Mouse (Mus musculus) cerebellum, postnatal 36 days (tissue): ENCODE results near the gene Ttc30b.
A peak's percentile ranks its signal among the peaks of the same experiment; 100 is the strongest.
"Not testable (repeated sequence)": the region's sequence is repeated elsewhere in the genome, so short reads cannot be mapped to it uniquely, and the experiment has no call there.

Experiments
- DNase-seq, 2 experiments: peaks; one replicate each; pipeline ENCODE4 v3.0.0; 2021 to 2022; ENCODE audit warnings: mixed read lengths in 2 of 2

The Ttc30b gene

GRCm38 (mm10) chr2:75938117-75939063 lies at the start of gene Ttc30b:
TSS of gene Ttc30b (minus strand) at chr2:75938585.
- DNase-seq, result peak; percentile 74 to 86

GRCm38 (mm10) chr2:75987739-75988138 lies 49.4 kb upstream of the Ttc30b start:
- DNase-seq, result no peak

- peak; percentile 60 to 66 for DNase-seq
Observed at GRCm38 (mm10) chr2:75985124-75985523, 46.7 kb upstream of the Ttc30b start.

- DNase-seq, result no peak
Observed at GRCm38 (mm10) chr2:75983847-75984246, 45.5 kb upstream of the Ttc30b start.

- no peak for DNase-seq
Observed at GRCm38 (mm10) chr2:75983091-75983490, 44.7 kb upstream of the Ttc30b start.

- no peak for DNase-seq
Observed at GRCm38 (mm10) chr2:75982626-75983025, 44.2 kb upstream of the Ttc30b start.

- peak; percentile 68 to 79 for DNase-seq
Observed at GRCm38 (mm10) chr2:75981440-75982081, 43.2 kb upstream of the Ttc30b start, which contains the start of gene Ttc30a1. TSS of gene Ttc30a1 (minus strand) at chr2:75981967.

GRCm38 (mm10) chr2:75980933-75981439 lies 42.6 kb upstream of the Ttc30b start:
- not testable (repeated sequence) for DNase-seq

- not testable (repeated sequence) for DNase-seq
Observed at GRCm38 (mm10) chr2:75977752-75978368, 39.5 kb upstream of the Ttc30b start, which contains the start of gene Ttc30a2. TSS of gene Ttc30a2 (minus strand) at chr2:75978170.

- DNase-seq, result not testable (repeated sequence)
Observed at GRCm38 (mm10) chr2:75976070-75976469, 37.7 kb upstream of the Ttc30b start.

GRCm38 (mm10) chr2:75974131-75974530 lies 35.7 kb upstream of the Ttc30b start:
- DNase-seq, result no peak

- peak; percentile 46 to 64 for DNase-seq
Observed at GRCm38 (mm10) chr2:75964972-75965371, 26.6 kb upstream of the Ttc30b start.

GRCm38 (mm10) chr2:75964512-75964911 lies 26.1 kb upstream of the Ttc30b start:
- peak; percentile 63 to 67 for DNase-seq

GRCm38 (mm10) chr2:75964051-75964450 lies 25.7 kb upstream of the Ttc30b start:
- DNase-seq, result no peak

GRCm38 (mm10) chr2:75963211-75963840 lies 24.9 kb upstream of the Ttc30b start:
- DNase-seq, result no peak

GRCm38 (mm10) chr2:75960366-75961330 lies 22.3 kb upstream of the Ttc30b start:
- no peak for DNase-seq

- peak; percentile 23 to 40 for DNase-seq
Observed at GRCm38 (mm10) chr2:75959850-75960365, 21.5 kb upstream of the Ttc30b start.

- no peak for DNase-seq
Observed at GRCm38 (mm10) chr2:75959183-75959849, 20.9 kb upstream of the Ttc30b start.

- DNase-seq, result no peak
Observed at GRCm38 (mm10) chr2:75955709-75956108, 17.3 kb upstream of the Ttc30b start.

GRCm38 (mm10) chr2:75953320-75953719 lies 14.9 kb upstream of the Ttc30b start:
- no peak for DNase-seq
